Mouse (Mus musculus): ENCODE measurements around the gene Figla.
"Not testable (repeated sequence)": the region's sequence is repeated elsewhere in the genome, so short reads cannot be mapped to it uniquely, and the experiment has no call there.

The Figla gene

GRCm38 (mm10) chr6:86015871-86016270, at the start of gene Figla:
Gene Figla (plus strand): TSS chr6:86016171.
- DNase-seq (ENCODE audit: low read depth in 2 of 2, low spot score in 2 of 2), result no peak

GRCm38 (mm10) chr6:85966686-85967085, 49.3 kb upstream of the Figla start:
- DNase-seq (ENCODE audit: low read depth in 2 of 2, low spot score in 2 of 2), result peak; percentile 32

GRCm38 (mm10) chr6:85969889-85970288, 46.1 kb upstream of the Figla start:
- DNase-seq (ENCODE audit: low read depth in 2 of 2, low spot score in 2 of 2), result no peak

- DNase-seq (ENCODE audit: low read depth in 2 of 2, low spot score in 2 of 2), result no peak
Observed at GRCm38 (mm10) chr6:85972699-85973098, 43.3 kb upstream of the Figla start.

- no peak for DNase-seq (ENCODE audit: low read depth in 2 of 2, low spot score in 2 of 2)
Observed at GRCm38 (mm10) chr6:85973336-85973735, 42.6 kb upstream of the Figla start.

- DNase-seq (ENCODE audit: low read depth in 2 of 2, low spot score in 2 of 2), result no peak
Observed at GRCm38 (mm10) chr6:85974941-85975617, 40.9 kb upstream of the Figla start.

- DNase-seq (ENCODE audit: low read depth in 2 of 2, low spot score in 2 of 2), result no peak
Observed at GRCm38 (mm10) chr6:85975761-85976160, 40.2 kb upstream of the Figla start.

- DNase-seq (ENCODE audit: low read depth in 2 of 2, low spot score in 2 of 2), result no peak
Observed at GRCm38 (mm10) chr6:85976242-85976641, 39.7 kb upstream of the Figla start.

- not testable (repeated sequence) for DNase-seq (ENCODE audit: low read depth in 2 of 2, low spot score in 2 of 2)
Observed at GRCm38 (mm10) chr6:85978736-85979135, 37.2 kb upstream of the Figla start.

- no peak for DNase-seq (ENCODE audit: low read depth in 2 of 2, low spot score in 2 of 2)
Observed at GRCm38 (mm10) chr6:85984351-85984750, 31.6 kb upstream of the Figla start.

- not testable (repeated sequence) for DNase-seq (ENCODE audit: low read depth in 2 of 2, low spot score in 2 of 2)
Observed at GRCm38 (mm10) chr6:85989570-85989969, 26.4 kb upstream of the Figla start.

- not testable (repeated sequence) for DNase-seq (ENCODE audit: low read depth in 2 of 2, low spot score in 2 of 2)
Observed at GRCm38 (mm10) chr6:85990774-85991173, 25.2 kb upstream of the Figla start.

GRCm38 (mm10) chr6:86003405-86003925, 12.5 kb upstream of the Figla start:
- peak; percentile 25 to 27 for DNase-seq (ENCODE audit: low read depth in 2 of 2, low spot score in 2 of 2)

GRCm38 (mm10) chr6:86004271-86005148, 11.5 kb upstream of the Figla start:
- peak; percentile 65 to 69 for DNase-seq (ENCODE audit: low read depth in 2 of 2, low spot score in 2 of 2)

- DNase-seq (ENCODE audit: low read depth in 2 of 2, low spot score in 2 of 2), result peak; percentile 31 to 46
Observed at GRCm38 (mm10) chr6:86009980-86010379, 6.0 kb upstream of the Figla start.

- DNase-seq (ENCODE audit: low read depth in 2 of 2, low spot score in 2 of 2), result not testable (repeated sequence)
Observed at GRCm38 (mm10) chr6:86014812-86015211, 1.2 kb upstream of the Figla start.

GRCm38 (mm10) chr6:86016793-86017350, 901 bp downstream of the Figla start:
- DNase-seq (ENCODE audit: low read depth in 2 of 2, low spot score in 2 of 2), result no peak

- DNase-seq (ENCODE audit: low read depth in 2 of 2, low spot score in 2 of 2), result no peak
Observed at GRCm38 (mm10) chr6:86019415-86020237, 3.7 kb downstream of the Figla start.

GRCm38 (mm10) chr6:86020948-86021347, 5.0 kb downstream of the Figla start:
- DNase-seq (ENCODE audit: low read depth in 2 of 2, low spot score in 2 of 2), result peak in 1 of 2 experiments; percentile 40

- DNase-seq (ENCODE audit: low read depth in 2 of 2, low spot score in 2 of 2), result no peak
Observed at GRCm38 (mm10) chr6:86026632-86027292, 10.8 kb downstream of the Figla start.

Data from CD8-positive naive resting alpha-beta T cell, adult 2 months (primary cell).